Mouse (Mus musculus): ENCODE data around the gene Phospho1.
A peak's percentile ranks its signal among the peaks of the same experiment; 100 is the strongest.

Phospho1 gene

DNA sequence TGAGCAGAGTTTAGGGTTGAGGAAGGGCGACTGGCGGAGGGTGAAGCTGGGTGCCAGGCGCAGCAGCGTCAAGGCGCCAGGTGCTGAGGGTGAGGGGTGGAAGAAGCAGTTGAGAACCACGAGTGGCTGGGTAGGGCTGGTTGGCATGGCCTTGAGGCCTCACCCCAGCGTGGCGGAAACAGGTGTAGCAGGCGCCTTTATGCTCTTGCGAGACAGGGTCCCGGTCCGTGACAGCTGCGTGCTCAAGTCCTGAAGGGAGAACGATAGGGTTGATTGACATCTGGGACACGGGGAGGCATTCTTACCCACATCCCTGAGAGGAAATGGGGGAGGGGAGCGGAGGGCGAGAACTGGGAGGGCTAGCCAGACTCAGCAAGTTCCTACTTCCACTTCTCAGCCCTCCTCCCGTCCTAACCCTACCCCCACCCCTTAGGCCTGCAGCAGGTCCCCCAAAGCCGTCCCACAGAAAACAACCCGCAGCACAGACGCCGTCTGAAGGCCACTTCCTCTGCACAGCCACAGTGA is 9.9 kb downstream of the Phospho1 start:
- peak; percentile 61 for DNase-seq (ENCODE audit: low read depth, low spot score)

DNA sequence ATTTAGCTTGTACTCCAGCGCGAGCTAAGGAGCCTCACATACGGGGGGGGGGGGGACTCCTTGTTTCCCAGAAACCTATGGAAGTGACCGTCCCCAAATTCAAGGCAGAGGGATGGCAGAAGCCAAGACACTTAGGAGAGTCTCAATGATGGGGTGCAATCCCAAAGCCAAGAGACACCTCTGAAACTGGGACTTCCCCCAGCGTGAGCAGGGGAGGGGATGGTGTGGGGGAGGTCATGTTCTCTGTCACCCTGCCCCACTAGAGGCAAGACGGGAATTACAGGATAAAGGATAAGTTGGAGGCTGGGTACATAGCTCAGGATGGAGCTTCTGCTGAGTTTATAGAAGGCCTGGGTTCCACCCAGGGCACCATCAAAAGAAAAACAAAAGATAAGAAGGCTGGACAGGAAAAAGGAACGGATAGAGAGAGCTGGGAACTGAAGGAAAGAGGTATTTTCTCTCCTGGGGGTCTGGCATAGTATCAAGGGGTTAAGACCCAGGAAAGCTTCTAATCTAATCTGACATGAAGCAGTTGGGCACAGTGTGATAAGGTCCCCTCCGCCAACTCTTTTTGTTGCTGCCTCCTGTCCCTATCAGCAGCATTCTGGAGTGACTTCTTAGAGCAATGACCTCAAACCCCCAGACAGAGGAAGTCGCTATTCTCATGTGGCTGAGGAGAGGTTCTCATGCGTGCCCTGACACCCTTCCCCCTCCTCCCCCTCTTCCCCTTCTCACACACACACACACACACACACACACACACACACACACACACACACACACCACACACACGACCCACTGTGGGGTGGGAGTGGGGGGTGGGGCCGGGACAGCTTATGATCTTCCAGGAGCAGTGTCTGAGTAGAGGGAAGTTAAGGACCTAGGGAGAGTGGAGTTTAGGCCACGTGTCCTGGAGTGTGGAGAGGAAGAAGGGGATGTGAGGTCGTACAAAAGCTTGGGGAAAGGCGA is 10.7 kb downstream of the Phospho1 start:
- no peak for DNase-seq (ENCODE audit: low read depth, low spot score)

DNA sequence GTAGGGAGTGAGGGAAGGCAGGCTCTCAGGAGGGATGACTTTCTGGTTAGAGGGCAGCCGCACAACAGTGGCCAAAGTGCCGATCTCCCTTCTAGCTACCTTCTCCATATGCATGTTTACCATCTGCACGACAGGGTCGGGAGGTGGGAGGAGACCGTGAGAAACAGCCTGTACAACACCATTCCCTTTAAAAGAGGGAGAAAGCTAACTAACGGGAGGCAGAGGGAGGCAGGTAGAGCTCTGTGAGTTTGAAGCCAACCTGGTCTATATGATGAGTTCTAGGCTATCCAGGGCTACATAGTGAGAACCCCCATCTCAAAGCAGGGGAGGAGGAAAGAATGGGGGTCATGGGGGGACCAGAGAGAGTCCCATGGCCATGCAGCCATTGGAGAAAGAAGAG is 11.5 kb downstream of the Phospho1 start:
- DNase-seq (ENCODE audit: low read depth, low spot score), result no peak

DNA sequence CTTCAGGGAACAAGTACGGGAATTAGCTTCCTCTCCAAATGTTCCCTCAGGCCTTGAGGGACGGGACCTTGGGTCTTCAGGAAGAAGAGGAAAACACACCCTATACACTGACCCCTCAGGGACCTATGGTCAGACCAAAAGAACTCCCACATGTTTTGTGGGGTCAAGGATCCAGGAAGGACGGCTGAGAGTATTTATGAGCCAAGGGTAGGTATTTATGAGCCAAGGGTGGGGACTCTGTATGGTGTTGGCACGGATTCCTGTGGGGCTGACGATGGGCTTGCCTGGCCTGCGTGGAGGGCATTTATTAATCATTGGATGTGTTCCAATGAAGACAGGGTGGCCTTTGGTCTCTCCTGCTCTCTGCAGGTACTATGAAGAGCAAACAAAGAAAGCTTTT is 12.1 kb downstream of the Phospho1 start:
- DNase-seq (ENCODE audit: low read depth, low spot score), result no peak

DNA sequence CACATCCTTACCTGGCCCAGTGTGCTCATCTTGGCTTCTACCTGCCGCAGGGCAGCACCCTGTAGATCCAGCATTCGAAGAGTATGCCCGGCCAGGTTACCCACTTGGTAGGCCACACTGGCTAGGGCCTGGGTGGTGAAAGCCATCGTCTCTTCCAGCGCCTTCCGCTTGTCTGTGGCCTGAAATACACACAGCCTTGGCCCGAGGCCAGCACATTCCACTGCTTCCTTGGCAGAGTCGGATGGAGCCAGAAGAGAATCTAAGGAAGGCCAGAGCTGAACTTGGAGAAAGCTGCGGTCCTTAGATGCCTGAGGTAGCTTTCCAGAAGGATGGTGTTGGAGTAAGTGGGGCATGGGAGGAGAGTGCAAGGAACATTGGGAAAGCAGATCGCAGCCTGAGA is 12.8 kb downstream of the Phospho1 start, which contains the start of gene Gngt2:
TSS of gene Gngt2 (plus strand) at position 158 of the 400 bp plus-strand sequence.
- DNase-seq (ENCODE audit: low read depth, low spot score), result no peak

DNA sequence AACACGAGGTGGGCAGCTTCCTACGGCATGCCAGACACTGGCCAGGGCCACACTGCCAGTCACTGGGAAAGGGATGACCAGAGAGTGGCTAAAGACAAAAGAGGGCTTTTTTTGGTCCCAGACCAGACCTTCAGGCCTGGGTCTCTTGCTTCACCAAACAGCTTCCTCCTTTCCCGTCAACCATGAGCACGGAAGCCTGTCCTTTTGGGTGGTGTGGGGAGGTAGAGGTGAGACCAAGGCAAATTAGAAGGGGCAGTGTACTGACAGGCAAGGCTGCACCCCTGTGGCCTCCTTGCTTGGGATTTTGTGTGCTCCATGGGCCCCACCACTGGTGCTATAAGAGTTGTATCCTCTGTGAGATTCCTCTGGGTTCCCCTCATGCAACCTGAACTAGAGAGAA is 14.3 kb downstream of the Phospho1 start:
- DNase-seq (ENCODE audit: low read depth, low spot score), result no peak

DNA sequence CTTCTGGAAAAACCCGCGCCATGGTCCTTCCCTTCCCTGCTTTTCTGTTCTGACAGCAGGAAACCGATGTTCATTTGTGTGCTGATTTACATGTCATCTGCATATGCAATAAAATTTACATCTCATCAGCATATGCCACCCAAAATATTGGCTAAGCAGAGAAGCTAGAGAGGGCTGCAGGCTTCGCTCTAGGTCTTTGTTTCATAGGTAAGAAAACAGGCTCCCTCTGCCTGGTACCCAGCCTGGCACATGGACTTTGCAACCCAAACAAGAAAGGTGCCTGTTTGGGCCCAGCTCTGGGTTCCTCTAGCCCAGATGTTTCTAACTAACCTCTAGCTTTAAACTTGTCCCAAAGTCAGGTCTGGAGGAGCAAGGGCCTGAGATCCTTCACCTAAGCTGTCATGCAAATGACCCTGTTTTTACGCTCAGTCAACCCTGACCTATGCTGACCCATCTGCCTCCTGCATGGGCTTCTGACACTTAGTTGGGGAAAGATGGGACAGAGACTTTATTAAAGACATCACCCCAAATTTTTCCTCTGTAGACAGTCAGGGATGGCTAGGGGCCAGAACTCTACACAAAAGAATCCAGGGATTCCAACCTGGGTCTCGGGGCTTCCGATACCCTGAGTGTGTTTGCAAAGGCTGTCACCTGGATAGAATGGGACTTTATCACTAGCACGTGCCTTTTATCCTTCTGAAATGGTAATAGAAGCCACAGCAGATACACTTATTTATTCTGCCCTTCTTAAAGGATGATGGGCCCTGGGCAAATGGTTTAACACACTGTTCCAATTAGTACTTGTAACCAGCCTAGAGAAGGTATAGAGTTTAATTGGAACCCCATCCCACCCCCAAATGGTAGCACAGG is 14.9 kb downstream of the Phospho1 start:
- DNase-seq (ENCODE audit: low read depth, low spot score), result no peak

DNA sequence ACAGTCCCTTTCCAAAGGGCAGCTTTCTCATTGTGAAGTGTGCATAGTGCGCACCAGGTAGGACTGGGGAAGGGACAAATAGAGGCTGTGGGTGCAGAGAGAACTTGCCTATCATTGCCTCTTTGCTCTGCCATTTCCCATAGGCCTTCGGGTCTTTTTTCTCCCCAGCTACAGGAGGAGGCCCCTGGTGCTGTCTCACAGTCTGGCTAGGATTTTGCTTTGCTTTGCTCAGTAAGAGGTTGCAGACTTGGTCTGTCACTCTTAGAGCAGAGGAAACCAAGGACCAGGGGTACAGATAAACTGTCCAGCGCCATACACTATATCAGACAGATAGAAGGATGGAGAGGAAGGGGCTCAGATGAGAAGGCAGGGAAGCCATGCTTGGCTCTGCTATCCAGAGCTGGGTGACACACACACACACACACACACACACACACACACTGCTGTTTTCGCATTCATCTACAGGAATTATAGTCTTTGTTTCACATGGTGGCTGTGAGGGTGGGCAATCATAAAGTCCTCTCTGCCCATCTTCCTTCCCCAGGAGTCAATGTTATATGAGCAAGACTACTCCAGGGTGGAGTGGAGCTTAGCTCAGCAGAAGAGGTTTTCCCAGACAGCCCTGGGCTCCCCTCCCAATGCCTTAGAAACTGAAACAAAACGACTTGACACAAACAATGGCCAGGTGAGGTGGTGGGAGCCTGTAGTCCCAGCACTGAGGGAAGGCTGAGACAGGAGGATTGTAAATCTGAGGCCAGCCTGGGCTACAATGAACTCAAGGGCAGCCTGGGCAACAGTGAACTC is 16.6 kb downstream of the Phospho1 start:
- DNase-seq (ENCODE audit: low read depth, low spot score), result no peak

DNA sequence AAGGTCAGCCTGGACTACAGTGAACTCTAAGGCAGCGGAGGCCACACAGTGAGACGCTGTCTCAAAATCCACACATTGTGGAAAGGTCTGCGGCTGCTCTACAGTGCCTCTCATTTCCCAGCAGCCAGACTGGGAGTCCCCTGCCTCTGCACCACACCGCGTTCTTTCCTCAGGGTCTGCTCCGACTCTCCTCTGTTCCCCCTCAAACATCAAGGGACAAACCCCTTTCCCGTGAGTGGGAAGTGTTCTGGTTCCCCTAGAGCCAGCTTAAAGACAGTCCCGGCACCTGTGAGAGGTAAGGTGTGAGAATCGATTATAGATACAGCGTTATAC is 17.2 kb downstream of the Phospho1 start:
- DNase-seq (ENCODE audit: low read depth, low spot score), result no peak

DNA sequence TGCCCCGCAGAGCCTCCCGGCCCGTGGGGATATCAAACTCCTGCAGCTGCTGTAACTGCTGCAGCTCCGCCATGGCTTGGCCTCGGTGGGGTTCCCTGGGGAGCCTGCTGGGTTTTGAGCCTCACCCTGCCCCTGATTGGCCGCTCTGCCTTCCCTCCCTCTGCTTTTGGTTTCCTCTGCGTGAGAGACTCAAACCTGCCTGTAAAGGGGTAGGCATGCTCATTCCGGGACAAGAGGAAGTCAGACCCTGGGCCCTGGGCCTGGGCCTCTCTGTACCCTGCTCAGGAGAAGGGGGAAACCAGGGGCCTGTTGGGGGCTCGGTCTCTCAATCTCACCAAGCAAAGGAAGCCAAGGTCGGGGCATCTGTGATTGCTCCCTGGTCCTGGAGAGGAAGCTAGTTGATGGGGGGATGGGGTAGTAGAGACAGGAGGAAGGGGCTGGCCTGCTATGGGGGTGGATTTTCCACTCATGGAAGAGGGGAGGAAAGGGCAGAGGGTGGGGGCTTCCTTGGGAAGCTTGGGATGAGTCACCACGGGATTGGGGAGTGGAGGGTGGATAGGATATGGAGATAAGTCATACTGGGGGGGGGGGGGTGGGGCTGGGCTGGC is 17.9 kb downstream of the Phospho1 start, which contains the start of gene Abi3:
TSS of gene Abi3 (minus strand) at position 403 of the 608 bp plus-strand sequence.
- DNase-seq (ENCODE audit: low read depth, low spot score), result no peak

DNA sequence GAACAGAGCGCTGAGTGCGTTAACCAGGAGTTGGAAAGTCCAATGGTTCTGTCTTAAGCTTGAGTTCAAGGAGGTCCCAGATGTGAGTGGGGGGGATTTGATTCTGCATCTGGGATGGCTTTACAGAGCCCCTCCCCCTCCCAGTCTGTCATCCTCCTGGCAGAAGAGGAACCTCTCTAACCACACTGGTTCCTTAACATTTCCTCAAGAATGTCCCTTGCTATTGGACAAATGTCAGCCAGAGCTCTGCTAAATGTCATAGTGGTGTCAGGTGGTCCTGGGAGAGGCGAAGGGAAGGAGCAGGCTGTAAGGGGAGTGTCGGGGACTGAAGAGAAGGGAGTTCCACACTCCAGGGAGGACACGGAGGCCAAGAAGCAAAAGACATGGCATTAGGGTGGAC is 18.7 kb downstream of the Phospho1 start:
- no peak for DNase-seq (ENCODE audit: low read depth, low spot score)

DNA sequence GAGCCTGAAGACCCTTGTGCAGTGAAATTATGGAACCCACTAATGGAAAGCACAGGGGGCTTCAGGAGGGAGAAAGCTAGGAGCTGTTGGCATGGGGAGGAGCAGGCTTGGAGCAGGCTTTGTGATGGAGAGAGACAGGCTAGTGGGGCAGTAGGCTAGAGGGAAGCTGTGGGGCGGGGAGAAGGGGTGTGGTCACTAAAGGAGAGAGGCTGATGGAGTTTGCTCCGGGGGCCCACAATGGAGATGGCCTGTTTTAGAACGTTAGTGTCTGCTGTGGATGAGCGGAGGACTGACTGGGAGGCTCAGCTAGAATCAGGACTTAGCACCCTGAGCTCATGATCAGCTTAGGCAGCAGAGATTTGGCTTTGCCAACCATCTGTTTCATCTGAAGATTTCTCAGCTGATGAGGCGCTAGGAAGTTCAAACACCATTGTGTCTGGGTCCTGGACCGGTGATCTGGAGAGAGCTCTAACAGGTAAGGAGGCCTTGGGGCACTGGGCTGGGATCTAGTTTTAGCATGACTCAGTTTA is 19.2 kb downstream of the Phospho1 start:
- no peak for DNase-seq (ENCODE audit: low read depth, low spot score)

DNA sequence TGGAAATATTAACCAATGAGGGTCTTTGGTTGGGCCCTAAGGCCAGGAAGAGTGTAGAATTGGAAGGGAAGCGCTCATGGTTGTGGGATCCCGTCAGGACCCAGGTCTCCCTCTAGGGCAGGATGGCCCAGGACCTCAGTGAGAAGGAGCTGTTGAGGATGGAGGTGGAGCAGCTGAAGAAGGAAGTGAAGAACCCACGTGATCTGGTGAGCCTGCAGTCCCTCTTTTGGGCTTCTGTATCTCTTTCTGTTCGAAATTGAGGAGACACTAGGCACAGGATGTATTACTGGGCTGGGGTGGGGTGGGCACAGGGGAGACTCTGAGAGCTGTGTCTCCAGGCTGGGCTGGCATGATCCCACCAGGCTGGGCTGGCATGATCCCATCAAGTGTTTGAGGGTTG is 20.6 kb downstream of the Phospho1 start:
- DNase-seq (ENCODE audit: low read depth, low spot score), result no peak

DNA sequence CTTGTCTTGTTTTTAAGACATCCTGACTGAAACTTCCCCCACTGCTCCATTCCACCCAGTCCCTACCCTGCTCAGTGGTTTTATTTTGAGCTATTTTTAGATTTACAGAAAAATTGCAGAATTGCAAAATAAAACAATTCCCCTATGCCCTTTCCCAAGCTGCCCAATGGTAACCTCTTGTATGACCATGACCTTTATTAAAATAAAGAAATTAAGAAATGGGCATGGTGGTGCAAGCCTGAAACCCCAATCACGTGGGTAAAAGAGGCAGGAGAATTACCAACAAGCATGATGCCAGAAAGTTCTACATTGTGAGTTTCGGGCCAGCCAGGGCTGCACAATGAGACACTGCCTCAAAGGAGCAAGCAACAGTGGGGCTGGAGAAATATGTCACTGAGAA is 26.6 kb downstream of the Phospho1 start:
- DNase-seq (ENCODE audit: low read depth, low spot score), result no peak

DNA sequence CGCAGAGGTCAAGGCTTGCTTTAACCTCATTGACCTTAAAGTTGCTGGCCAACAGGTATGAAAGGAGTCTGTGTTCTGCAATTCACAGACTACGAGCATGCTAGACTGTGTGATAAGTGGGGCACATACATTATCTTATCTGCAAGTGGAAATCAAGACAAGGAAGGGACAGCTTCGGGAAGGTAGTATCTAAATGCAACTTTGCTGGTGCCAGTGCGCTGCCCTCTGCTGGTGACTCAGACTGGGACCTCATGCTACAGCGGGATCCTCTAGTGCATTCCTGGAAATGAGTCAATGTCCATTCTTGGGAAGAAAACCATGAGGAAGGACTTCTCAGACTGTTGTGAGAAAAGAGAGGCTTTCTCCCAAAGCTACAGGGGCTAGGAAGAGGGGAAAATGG is 29.4 kb downstream of the Phospho1 start:
- DNase-seq (ENCODE audit: low read depth, low spot score), result no peak

DNA sequence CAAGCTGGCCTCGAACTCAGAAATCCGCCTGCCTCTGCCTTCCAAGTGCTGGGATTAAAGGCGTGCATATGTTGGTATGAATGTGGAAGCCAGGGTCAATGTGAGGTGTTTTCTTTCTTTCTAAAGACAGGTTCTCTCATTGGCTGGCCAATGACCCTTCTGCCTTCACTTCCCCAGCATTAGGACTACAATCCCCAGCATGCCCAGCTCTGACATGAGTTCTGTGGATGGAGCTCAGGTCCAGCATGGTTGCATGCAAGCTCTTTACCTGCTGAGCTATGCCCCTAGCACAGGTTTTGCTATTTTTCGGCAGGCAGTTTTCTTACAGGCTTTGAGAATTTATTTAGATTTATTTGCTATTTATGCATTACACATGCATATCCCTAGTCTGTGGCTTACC is 33.0 kb downstream of the Phospho1 start:
- DNase-seq (ENCODE audit: low read depth, low spot score), result no peak

DNA sequence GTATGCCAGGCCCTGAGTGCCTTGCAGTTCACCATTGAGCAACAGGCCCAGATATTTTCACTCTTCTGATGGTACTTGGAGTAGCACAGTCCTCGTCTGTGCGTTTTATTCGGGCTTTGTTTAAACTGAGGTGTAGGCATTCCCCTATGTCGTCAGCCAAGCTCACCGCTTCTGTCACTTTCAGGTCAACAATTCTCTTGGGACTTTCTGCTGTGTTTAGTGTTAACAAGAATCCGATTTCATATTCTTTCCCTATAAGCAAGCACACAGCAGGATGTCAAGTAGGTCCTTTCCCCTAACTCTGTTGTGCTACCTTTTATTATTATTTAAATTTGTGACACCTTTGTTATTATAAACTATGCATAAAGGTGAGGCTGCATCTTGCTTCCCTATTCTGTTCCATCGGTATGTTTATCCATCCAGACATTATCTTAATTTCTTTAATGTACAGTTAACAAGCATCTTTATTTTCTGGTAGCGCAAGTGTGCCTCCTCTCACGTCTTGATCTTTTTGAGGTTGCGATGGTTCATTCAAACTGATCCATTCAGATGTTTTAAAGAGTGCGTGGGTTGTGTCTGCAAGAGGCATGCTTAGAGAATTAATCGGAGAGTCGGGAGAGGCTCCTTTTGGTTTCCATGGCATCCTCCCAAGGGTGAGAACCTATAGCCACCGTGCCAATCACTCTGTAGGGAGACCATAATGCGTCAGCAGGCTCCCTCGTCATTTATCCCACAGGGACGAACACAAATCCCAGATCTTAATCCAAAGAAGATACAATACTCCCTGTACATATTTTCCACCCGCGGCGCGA is 33.6 kb downstream of the Phospho1 start:
- DNase-seq (ENCODE audit: low read depth, low spot score), result no peak

DNA sequence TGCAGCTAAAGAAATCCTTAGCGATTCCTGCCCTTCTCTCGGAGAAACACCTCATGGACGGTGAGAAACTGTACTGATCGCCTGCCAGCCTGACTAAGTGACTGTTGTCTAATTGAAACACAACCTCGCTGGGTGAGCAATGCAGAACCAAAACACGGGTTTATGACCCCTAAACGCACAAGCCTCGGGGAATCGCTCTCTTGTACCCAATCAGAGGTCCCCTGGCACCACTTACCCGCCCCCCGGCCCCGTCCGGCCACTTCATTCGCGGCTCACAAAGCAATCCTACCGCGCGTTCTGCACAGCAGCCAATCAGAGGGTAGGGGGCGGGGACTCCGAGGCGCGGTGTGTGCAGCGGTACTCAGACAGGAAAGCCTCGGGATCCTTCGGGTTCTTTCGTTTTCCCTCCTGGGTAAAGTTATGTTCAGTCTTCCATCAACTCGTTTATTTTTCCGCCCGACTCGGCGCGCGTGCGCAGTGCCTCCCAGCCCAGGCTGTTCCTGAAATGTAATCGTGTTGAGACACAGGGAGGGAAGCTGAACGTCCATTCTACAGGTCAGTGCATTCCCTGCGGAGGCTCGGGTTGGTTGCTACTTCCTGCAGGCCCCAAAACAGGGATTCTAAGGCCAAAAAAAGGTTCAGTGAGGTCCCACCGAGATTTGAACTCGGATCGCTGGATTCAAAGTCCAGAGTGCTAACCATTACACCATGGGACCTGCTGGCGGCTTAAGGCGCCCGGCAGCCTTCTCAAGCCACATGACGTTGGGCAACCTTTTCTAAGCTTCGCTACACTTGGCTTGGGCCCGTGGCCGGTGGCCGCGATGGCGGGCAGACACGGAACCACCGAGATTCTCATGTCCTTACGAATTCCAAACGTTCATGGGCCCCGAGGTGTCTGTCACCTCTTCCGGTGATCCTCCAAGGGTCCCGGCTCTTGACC is 34.5 kb downstream of the Phospho1 start:
- DNase-seq (ENCODE audit: low read depth, low spot score), result peak; percentile 97

DNA sequence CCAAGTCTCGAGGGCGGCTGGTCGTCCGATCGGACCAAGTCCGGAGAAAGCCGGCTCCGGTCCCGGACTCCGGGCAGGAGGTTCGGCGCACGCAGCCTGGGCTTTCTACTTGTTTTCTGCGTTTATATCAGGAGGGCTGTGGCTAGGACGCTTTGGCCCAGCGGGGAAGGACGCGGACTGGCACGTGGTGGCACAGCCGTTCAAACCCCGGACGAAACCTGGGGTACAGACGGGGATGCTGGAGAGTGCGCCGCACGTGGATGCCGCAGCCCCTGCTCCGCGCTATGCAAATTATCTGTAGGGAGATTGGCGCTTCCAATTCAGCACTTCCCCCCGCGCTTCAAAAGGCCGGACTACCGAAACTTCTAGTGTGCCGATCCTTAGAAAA is 35.2 kb downstream of the Phospho1 start:
- DNase-seq (ENCODE audit: low read depth, low spot score), result no peak
